Mouse (Mus musculus) erythroid progenitor cell, adult 5-6 weeks (primary cell): Measurements from ENCODE around the gene Erf. TPM values are rescaled to one million over a fixed set of nuclear protein-coding genes. Genes with fewer than 3 reads are reported as not detected.

Experiments used
- ATAC-seq: replicated peaks from 2 replicates; pipeline ENCODE4 v1.8.0; 2016; ENCODE audit warnings: moderate number of reproducible peaks, mild to moderate bottlenecking, moderate TSS enrichment, inconsistent platforms; ENCODE audit not compliant: poor library complexity, low FRiP score, severe bottlenecking
- total RNA-seq, 2 experiments: library from RNA; stranded (forward) in 1 of 2; stranded (reverse) in 1 of 2; fragments of 150-400 nt in 1 of 2; fragments of 186-747, 209-891 nt in 1 of 2; gene quantifications; 2 replicates each; pipeline versions ENCODE4 v1.2.3 to v1.2.4; 2015 to 2017; ENCODE audit warnings: low replicate concordance in 2 of 2

The Erf gene
- total RNA-seq, 2 experiments from 2014 or later = 0.61 to 3.4 TPM

GRCm38 (mm10) chr7:25244562-25245369 is 5.8 kb downstream of the Erf start:
- no peak for ATAC-seq

GRCm38 (mm10) chr7:25243361-25243760 is 7.2 kb downstream of the Erf start:
- ATAC-seq = no peak

GRCm38 (mm10) chr7:25241062-25241461 is 9.5 kb downstream of the Erf start:
- ATAC-seq = no peak

GRCm38 (mm10) chr7:25240631-25241030 is 9.9 kb downstream of the Erf start:
- ATAC-seq = no peak

GRCm38 (mm10) chr7:25238829-25239623 is 11.5 kb downstream of the Erf start:
- peak; percentile 72 for ATAC-seq

GRCm38 (mm10) chr7:25238015-25238706 is 12.4 kb downstream of the Erf start:
- peak; percentile 82 for ATAC-seq

- ATAC-seq = peak; percentile 73
These were observed 13.1 kb downstream of the Erf start, which contains the start of gene Gsk3a for GRCm38 (mm10) chr7:25237249-25238014. TSS of gene Gsk3a (minus strand) at chr7:25237851.

- no peak for ATAC-seq
These were observed 15.0 kb downstream of the Erf start for GRCm38 (mm10) chr7:25235526-25235925.

- no peak for ATAC-seq
These were observed 17.5 kb downstream of the Erf start for GRCm38 (mm10) chr7:25233061-25233460.

GRCm38 (mm10) chr7:25232101-25232648 is 18.4 kb downstream of the Erf start:
- no peak for ATAC-seq

- no peak for ATAC-seq
These were observed 19.8 kb downstream of the Erf start for GRCm38 (mm10) chr7:25230690-25231285.

- ATAC-seq = no peak
These were observed 22.8 kb downstream of the Erf start for GRCm38 (mm10) chr7:25227523-25228300.

GRCm38 (mm10) chr7:25222275-25222967 is 28.1 kb downstream of the Erf start:
- 0 out of 2 replicates have a peak, but pooled peaks have one; percentile 6 for ATAC-seq

- ATAC-seq = peak; percentile 75
These were observed 29.3 kb downstream of the Erf start, which contains the start of gene Zfp526 for GRCm38 (mm10) chr7:25221102-25221883. TSS of gene Zfp526 (plus strand) at chr7:25221425.

- peak; percentile 20 for ATAC-seq
These were observed 30.0 kb downstream of the Erf start, which contains the start of gene Dedd2 for GRCm38 (mm10) chr7:25220457-25221101. TSS of gene Dedd2 (minus strand) at chr7:25220615.
